Mouse (Mus musculus) liver, postnatal 0 days (tissue): ENCODE measurements around the gene Zfand5. TPM values are rescaled to one million over a fixed set of nuclear protein-coding genes. Genes with fewer than 3 reads are reported as not detected.

ENCODE experiments used
- ATAC-seq: fragments of 200-750 bp; cut with Nextera tagmentation; 2 replicates; pipeline ENCODE4 v1.8.0; 2017; ENCODE audit warnings: mild to moderate bottlenecking, moderate library complexity
- DNase-seq: peaks from one replicate; pipeline ENCODE4 v3.0.0-alpha.2; 2016
- H3K27ac ChIP-seq: fragments of 300-500 bp; sonication (generic); 2 replicates; pipeline ENCODE4 v1.5.1; 2014; ENCODE audit warnings: antibody characterized with exemption, moderate library complexity, mild to moderate bottlenecking, low read depth
- H3K27me3 ChIP-seq: fragments of 300-500 bp; sonication (generic); 2 replicates; pipeline ENCODE4 v1.6.1; 2014; ENCODE audit warnings: low read length, control low read depth, mixed read lengths; ENCODE audit not compliant: insufficient read depth
- H3K36me3 ChIP-seq: fragments of 300-500 bp; sonication (generic); replicated peaks from 2 replicates; pipeline ENCODE4 v1.6.1; 2014; ENCODE audit warnings: mild to moderate bottlenecking, control low read depth, low read length, moderate library complexity, mixed read lengths; ENCODE audit not compliant: insufficient read depth
- H3K4me1 ChIP-seq: fragments of 300-500 bp; sonication (generic); 2 replicates; pipeline ENCODE4 v1.6.1; 2014; ENCODE audit warnings: antibody characterized with exemption, mild to moderate bottlenecking, control low read depth; ENCODE audit not compliant: insufficient read depth
- H3K4me2 ChIP-seq: fragments of 300-500 bp; sonication (generic); 2 replicates; pipeline ENCODE4 v1.6.1; 2014; ENCODE audit warnings: low read depth, mild to moderate bottlenecking, low read length, moderate library complexity, mixed read lengths
- H3K4me3 ChIP-seq: fragments of 300-500 bp; sonication (generic); 2 replicates; pipeline ENCODE4 v1.5.1; 2014; ENCODE audit warnings: low read depth, low read length
- H3K9ac ChIP-seq: fragments of 300-500 bp; sonication (generic); replicated peaks from 2 replicates; pipeline ENCODE4 v1.6.1; 2014; ENCODE audit warnings: mild to moderate bottlenecking, moderate library complexity
- H3K9me3 ChIP-seq: fragments of 300-500 bp; sonication (generic); 2 replicates; pipeline ENCODE4 v1.6.1; 2016; ENCODE audit warnings: mild to moderate bottlenecking, control low read depth, low read length, mixed read lengths
- CTCF ChIP-seq: sonication (generic); IDR thresholded peaks from 2 replicates; pipeline ENCODE4 v1.5.1; 2016; ENCODE audit warnings: antibody characterized with exemption, low read depth
- EP300 ChIP-seq: IDR thresholded peaks from 2 replicates; pipeline ENCODE4 v1.6.1; 2016; ENCODE audit warnings: antibody characterized with exemption, low read depth, mild to moderate bottlenecking
- WGBS: fragments of 180-500 bp; shearing (Covaris S2); extraction: QIAGEN DNeasy Blood & Tissue Kit; methylation state at CpG from one replicate; pipeline ENCODE4 v1.1.7; 2014; ENCODE audit not compliant: insufficient replicate concordance; 5-methylcytosine and 5-hydroxymethylcytosine counted together
- polyA plus RNA-seq: library from polyadenylated mRNA; unstranded; fragments of >200 nt; fragmentation: Nextera tagmentation; extraction: Ambion mirVana; gene quantifications from 2 replicates; pipeline ENCODE4 v1.2.1, GENCODE M21; 2015

Zfand5 gene
- polyA plus RNA-seq, 1 experiment from 2014 or later: 45.0 TPM

GRCm38 (mm10) chr19:21331621-21332155, 59.6 kb downstream of the Zfand5 start:
- Histone ChIP-seq H3K9me3 (no peaks in the 10 kb centered on the region), H3K4me1 (no peaks in the 10 kb centered on the region; the same call in 1 of the 2 replicates), H3K27ac (no peak overlapping the region), H3K36me3 (no peaks in the 10 kb centered on the region), H3K9ac (no peak overlapping the region), H3K4me2 (no peak overlapping the region), H3K4me3 (no peak overlapping the region), H3K27me3 (no peaks in the 10 kb centered on the region)
- DNase-seq (no peak), ATAC-seq (no peak)
- 72% methylated on average over 11 of the region's 11 CpGs for WGBS
- TF ChIP-seq CTCF (no peak), EP300 (no peak)

Other genes with a start within 250 kb of the Zfand5 start
- gene Gda, start 201.2 kb downstream of the Zfand5 start, polyA plus RNA-seq: 1.6 and 2.0 TPM in 2 replicates